Mouse (Mus musculus) urinary bladder, adult 18-20 months (tissue): Measurements from ENCODE around the gene Fgr.

Experiments
- DNase-seq, 2 experiments: peaks; one replicate each; pipeline ENCODE4 v3.0.0; 2022; ENCODE audit warnings: low spot score in 2 of 2, mixed read lengths in 2 of 2

Gene Fgr

GRCm38 (mm10) chr4:132958741-132959678 is 14.9 kb upstream of the Fgr start:
- DNase-seq = no peak

- DNase-seq = no peak
These were observed 14.2 kb upstream of the Fgr start for GRCm38 (mm10) chr4:132959679-132960045.

GRCm38 (mm10) chr4:132960313-132960712 is 13.6 kb upstream of the Fgr start:
- no peak for DNase-seq

- DNase-seq = no peak
These were observed 12.8 kb upstream of the Fgr start for GRCm38 (mm10) chr4:132960864-132961639.

GRCm38 (mm10) chr4:132961866-132962265 is 12.0 kb upstream of the Fgr start:
- DNase-seq = no peak

- DNase-seq = no peak
These were observed 11.3 kb upstream of the Fgr start for GRCm38 (mm10) chr4:132962628-132963027.

- no peak for DNase-seq
These were observed 10.5 kb upstream of the Fgr start for GRCm38 (mm10) chr4:132963436-132963835.

- DNase-seq = no peak
These were observed 9.8 kb upstream of the Fgr start for GRCm38 (mm10) chr4:132964064-132964463.

- DNase-seq = no peak
These were observed 9.4 kb upstream of the Fgr start for GRCm38 (mm10) chr4:132964473-132964872.

- DNase-seq = no peak
These were observed 5.6 kb upstream of the Fgr start for GRCm38 (mm10) chr4:132968105-132968938.

- no peak for DNase-seq
These were observed 2.3 kb upstream of the Fgr start for GRCm38 (mm10) chr4:132971601-132972000.

- no peak for DNase-seq
These were observed 1.8 kb upstream of the Fgr start for GRCm38 (mm10) chr4:132972101-132972500.

- DNase-seq = no peak
These were observed 1.3 kb upstream of the Fgr start for GRCm38 (mm10) chr4:132972556-132972955.

GRCm38 (mm10) chr4:132973186-132973585 is 709 bp upstream of the Fgr start:
- DNase-seq = no peak

GRCm38 (mm10) chr4:132974904-132975303 is 1.0 kb downstream of the Fgr start:
- DNase-seq = no peak

- DNase-seq = no peak
These were observed 1.9 kb downstream of the Fgr start for GRCm38 (mm10) chr4:132975791-132976190.

- no peak for DNase-seq
These were observed 2.8 kb downstream of the Fgr start for GRCm38 (mm10) chr4:132976729-132977128.

- DNase-seq = no peak
These were observed 3.7 kb downstream of the Fgr start for GRCm38 (mm10) chr4:132977597-132977996.

GRCm38 (mm10) chr4:132979186-132979585 is 5.3 kb downstream of the Fgr start:
- no peak for DNase-seq

- DNase-seq = no peak
These were observed 7.7 kb downstream of the Fgr start for GRCm38 (mm10) chr4:132981621-132982020.

GRCm38 (mm10) chr4:132982999-132983398 is 9.1 kb downstream of the Fgr start:
- no peak for DNase-seq
